Mouse (Mus musculus): ENCODE measurements at regions not wholly inside any gene's neighbourhood (a gene's known extent, or its start where the extent isn't known, plus 50 kb on each side); places are given as distances from the start of the nearest gene placed in this dataset.

GRCm38 (mm10) chr3:53917960-53918359 is 54.3 kb upstream of the Ufm1 start:
- TF ChIP-seq CTCF (IDR thresholded peaks at IDR 0.05; ENCODE audit: insufficient read depth, low read depth, low read length) (no peak), POLR2A (IDR thresholded peaks at IDR 0.05; ENCODE audit: insufficient read depth, low read depth, low read length) (no peak)

All from olfactory bulb, adult 2 months (tissue).